Mouse (Mus musculus): ENCODE results near the gene Obox6.

GRCm38 (mm10) chr7:15864104-15864503, 24.6 kb upstream of the Obox6 start:
- no peak for TF ChIP-seq CTCF (IDR thresholded peaks at IDR 0.05; ENCODE audit: insufficient read depth, low read depth, low read length)
- TF ChIP-seq POLR2A (IDR thresholded peaks at IDR 0.05; ENCODE audit: insufficient read depth, low read depth, low read length), result no peak

All from olfactory bulb, adult 2 months (tissue).